Mouse (Mus musculus) heart, adult 18-20 months (tissue): Measurements from ENCODE around the gene F2rl1. TPM values are rescaled to one million over a fixed set of nuclear protein-coding genes. Genes with fewer than 3 reads are reported as not detected.
"Not testable (repeated sequence)": the region's sequence is repeated elsewhere in the genome, so short reads cannot be mapped to it uniquely, and the experiment has no call there.

Experiments
- DNase-seq, 2 experiments: peaks; one replicate each; pipeline ENCODE4 v3.0.0; 2021 to 2022; ENCODE audit warnings: mixed read lengths in 1 of 2
- total RNA-seq, 2 experiments: library from RNA; stranded (reverse); gene quantifications; 2 replicates each; pipeline ENCODE4 v1.2.3; 2021

The F2rl1 gene
- total RNA-seq, 2 experiments from 2014 or later, result 0.67 to 0.84 TPM

- no peak for DNase-seq
Observed at GRCm38 (mm10) chr13:95533640-95534039, 8.6 kb upstream of the F2rl1 start.

GRCm38 (mm10) chr13:95533121-95533520, 8.1 kb upstream of the F2rl1 start:
- not testable (repeated sequence) for DNase-seq

- no peak for DNase-seq
Observed at GRCm38 (mm10) chr13:95531273-95532045, 6.4 kb upstream of the F2rl1 start.

- DNase-seq, result no peak
Observed at GRCm38 (mm10) chr13:95529246-95529645, 4.2 kb upstream of the F2rl1 start.

GRCm38 (mm10) chr13:95524424-95524673, 678 bp downstream of the F2rl1 start:
- DNase-seq, result no peak

GRCm38 (mm10) chr13:95523659-95524423, 1.2 kb downstream of the F2rl1 start:
- peak; percentile 57 to 63 for DNase-seq

- no peak for DNase-seq
Observed at GRCm38 (mm10) chr13:95522176-95522575, 2.9 kb downstream of the F2rl1 start.

GRCm38 (mm10) chr13:95521029-95521428, 4.0 kb downstream of the F2rl1 start:
- DNase-seq, result no peak

GRCm38 (mm10) chr13:95514756-95515155, 10.3 kb downstream of the F2rl1 start:
- DNase-seq, result no peak

GRCm38 (mm10) chr13:95510054-95510453, 15.0 kb downstream of the F2rl1 start:
- no peak for DNase-seq

- no peak for DNase-seq
Observed at GRCm38 (mm10) chr13:95503279-95503917, 21.6 kb downstream of the F2rl1 start.

- no peak for DNase-seq
Observed at GRCm38 (mm10) chr13:95496601-95497000, 28.4 kb downstream of the F2rl1 start.

- DNase-seq, result peak; percentile 11 to 29
Observed at GRCm38 (mm10) chr13:95494812-95495211, 30.2 kb downstream of the F2rl1 start.

GRCm38 (mm10) chr13:95493296-95493695, 31.7 kb downstream of the F2rl1 start:
- no peak for DNase-seq

- DNase-seq, result no peak
Observed at GRCm38 (mm10) chr13:95491327-95491726, 33.7 kb downstream of the F2rl1 start.

GRCm38 (mm10) chr13:95484664-95485063, 40.4 kb downstream of the F2rl1 start:
- no peak for DNase-seq

GRCm38 (mm10) chr13:95481428-95481827, 43.6 kb downstream of the F2rl1 start:
- peak; percentile 54 to 90 for DNase-seq

- DNase-seq, result no peak
Observed at GRCm38 (mm10) chr13:95478671-95479413, 46.2 kb downstream of the F2rl1 start, which contains the start of gene S100z. Gene S100z (minus strand): TSS chr13:95478721.

GRCm38 (mm10) chr13:95477173-95477572, 47.9 kb downstream of the F2rl1 start:
- DNase-seq, result no peak

- DNase-seq, result no peak
Observed at GRCm38 (mm10) chr13:95475124-95475523, 49.9 kb downstream of the F2rl1 start.

GRCm38 (mm10) chr13:95474294-95474693, 50.7 kb downstream of the F2rl1 start:
- DNase-seq, result no peak

GRCm38 (mm10) chr13:95470970-95471369, 54.1 kb downstream of the F2rl1 start:
- no peak for DNase-seq
